Mouse (Mus musculus): ENCODE measurements around the gene Bcat1. TPM values are rescaled to one million over a fixed set of nuclear protein-coding genes. Genes with fewer than 3 reads are reported as not detected.

Bcat1 gene
- 10 to 100 TPM; 84.3 to 85.4 TPM for total RNA-seq (2021)
- long read RNA-seq, experiment 1, full-length matches to known transcripts, result 80 of 111 reads
- long read RNA-seq, experiment 1, partial matches to known transcripts, result 6 of 111 reads
- long read RNA-seq, experiment 1, other reads (novel, unspliced or antisense), result 25 of 111 reads
- long read RNA-seq, experiment 2, full-length matches to known transcripts, result 56 of 91 reads
- long read RNA-seq, experiment 2, partial matches to known transcripts, result 3 of 91 reads
- long read RNA-seq, experiment 2, other reads (novel, unspliced or antisense), result 32 of 91 reads

DNA sequence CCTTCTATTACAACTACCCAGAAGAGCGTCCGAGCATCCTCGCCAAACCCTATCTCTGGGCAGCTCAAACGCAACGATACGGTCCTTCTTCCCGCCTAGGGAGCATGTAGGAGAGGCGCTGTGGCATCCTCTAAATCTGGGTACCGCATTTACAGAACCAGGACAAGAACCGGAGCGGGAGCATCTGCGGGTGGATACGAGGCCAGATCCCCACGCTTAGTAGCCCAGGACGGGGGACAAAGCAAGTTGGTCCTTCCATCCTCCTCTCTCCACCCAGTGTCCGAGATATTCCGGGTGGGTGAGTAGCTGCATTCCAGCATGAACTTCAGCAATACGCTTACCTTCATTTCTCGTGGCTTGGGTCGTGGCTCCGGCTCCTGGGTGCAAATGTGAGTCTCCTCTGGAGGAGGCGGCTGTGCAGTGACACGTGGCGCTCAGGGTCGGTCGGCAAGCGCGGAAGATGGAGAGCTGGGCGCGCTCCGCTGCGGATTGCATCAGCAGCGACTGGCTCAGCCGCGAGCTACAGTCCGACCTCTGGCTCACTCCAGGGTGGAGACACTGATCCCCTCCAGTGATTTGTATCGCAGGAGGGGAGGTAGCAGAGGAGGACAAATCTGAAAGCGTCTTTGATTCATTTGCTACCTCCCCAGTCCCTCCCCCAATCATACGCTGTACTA is at the start of gene Bcat1:
Bcat1 (minus strand) TSS at position 637 of the 677 bp plus-strand sequence.
- intact Hi-C loops (cut with DNase I), result loop anchor here (1.0 kb wide), 1 partner anchor 27 kb away; no protein-coding TSS in a partner anchor
- TF ChIP-seq CTCF (IDR thresholded peaks at IDR 0.05), result no peak
- Histone ChIP-seq H3K4me3 (peak within 1 kb of the TSS; percentile 50), H3K27ac (no peak within 1 kb of the TSS)
- peak; percentile 23 to 26 for DNase-seq (ENCODE audit: extremely low spot score in 1 of 2, low spot score in 2 of 2)

DNA sequence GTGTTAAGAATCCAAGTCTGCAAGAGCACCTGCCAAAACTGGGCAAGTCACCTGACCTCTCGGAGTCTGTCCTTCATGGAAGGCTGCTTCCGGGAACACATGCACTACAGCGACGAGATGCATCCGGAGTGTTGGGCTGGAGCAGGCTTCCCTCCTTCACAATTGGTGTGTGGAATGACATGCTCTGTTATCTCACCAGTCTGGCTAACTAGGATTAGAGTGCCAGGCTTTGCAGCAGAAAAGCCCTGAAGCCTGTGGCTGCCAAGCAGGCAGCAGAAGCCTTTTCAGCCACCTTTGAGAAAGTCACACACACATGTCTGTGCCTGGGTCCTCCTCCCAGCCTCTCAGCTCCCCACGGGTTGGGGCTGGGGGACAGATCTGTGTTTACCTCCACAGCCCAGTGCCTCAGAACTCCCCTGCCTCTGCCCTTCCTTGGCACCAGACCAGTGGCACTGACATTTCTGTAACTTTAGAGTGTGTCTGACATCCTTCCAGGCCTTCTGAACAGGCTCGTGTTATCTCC is 49.7 kb upstream of the Bcat1 start:
- Histone ChIP-seq H3K27ac (no peak overlapping the region), H3K4me3 (no peak overlapping the region)
- no peak for TF ChIP-seq CTCF (IDR thresholded peaks at IDR 0.05)
- DNase-seq (ENCODE audit: extremely low spot score in 1 of 2, low spot score in 2 of 2), result no peak
- intact Hi-C loops (cut with DNase I), result no loop called here

DNA sequence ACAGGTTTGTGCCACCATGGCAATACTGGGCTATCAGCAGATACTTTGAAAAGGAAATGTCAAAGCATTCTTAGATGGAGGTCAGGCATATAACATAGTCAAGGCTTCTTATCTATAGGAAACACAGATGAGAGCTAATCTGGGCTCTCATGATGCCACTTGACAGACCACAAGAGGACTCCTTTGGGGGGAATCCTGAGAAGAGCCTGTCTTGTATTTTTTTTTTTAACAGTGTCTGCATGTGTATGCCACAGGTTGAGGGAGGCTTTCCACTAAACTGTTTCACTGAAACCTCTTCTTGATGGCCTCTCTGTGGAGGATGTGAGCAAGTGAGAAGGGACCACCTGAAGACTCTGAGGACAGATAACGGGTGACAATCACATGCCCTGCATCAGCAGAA is 48.6 kb upstream of the Bcat1 start:
- no peak overlapping the region for H3K27ac ChIP-seq
- no peak for DNase-seq (ENCODE audit: extremely low spot score in 1 of 2, low spot score in 2 of 2)
- no peak overlapping the region for H3K4me3 ChIP-seq
- no peak for TF ChIP-seq CTCF (IDR thresholded peaks at IDR 0.05)
- intact Hi-C loops (cut with DNase I), result no loop called here

DNA sequence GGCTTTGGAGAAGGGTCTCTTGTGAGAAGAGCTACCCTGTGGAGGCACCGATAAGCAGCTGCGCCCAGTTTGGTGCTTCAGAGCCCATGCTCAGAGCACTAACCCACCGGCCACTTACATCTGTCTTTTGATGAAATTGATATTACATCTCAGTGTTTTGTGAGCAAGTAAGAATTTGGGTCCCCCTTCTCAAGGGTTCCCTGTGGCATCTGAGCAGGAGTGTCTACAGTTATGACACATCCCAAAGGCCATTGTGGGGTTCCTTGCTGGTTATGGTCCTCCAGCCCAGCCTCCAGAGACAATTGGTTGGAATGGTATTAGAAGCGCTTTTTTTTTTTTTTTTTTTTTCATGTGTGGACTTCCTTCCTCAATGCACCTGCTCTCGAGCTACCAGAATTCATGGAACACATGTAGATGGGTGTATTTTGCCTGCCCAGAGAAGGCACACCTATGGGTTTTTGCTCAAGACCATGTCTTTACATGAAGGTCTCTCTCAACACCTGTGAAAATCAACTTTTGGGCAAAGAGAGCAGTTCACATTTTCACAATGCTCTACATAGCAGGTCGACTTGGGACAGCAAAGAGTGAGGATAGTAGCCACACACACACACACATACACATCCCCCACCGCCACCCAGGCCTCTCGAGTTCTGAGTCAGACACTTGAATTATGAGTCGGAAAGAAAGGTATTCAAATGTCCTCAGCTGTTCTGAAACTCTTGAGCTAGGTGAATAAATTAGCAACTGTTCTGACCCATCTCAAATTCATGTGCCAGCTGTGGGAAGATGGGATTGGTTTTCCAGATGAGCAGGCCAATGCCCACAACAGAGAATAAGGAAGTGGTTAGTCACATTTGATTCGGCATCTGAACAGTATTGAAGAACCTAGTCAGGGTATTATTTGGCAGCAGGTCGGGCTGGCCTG is 47.4 kb upstream of the Bcat1 start:
- TF ChIP-seq CTCF (IDR thresholded peaks at IDR 0.05), result no peak
- no peak for DNase-seq (ENCODE audit: extremely low spot score in 1 of 2, low spot score in 2 of 2)
- intact Hi-C loops (cut with DNase I), result no loop called here
- H3K4me3 ChIP-seq, result no peak overlapping the region
- H3K27ac ChIP-seq, result no peak overlapping the region

DNA sequence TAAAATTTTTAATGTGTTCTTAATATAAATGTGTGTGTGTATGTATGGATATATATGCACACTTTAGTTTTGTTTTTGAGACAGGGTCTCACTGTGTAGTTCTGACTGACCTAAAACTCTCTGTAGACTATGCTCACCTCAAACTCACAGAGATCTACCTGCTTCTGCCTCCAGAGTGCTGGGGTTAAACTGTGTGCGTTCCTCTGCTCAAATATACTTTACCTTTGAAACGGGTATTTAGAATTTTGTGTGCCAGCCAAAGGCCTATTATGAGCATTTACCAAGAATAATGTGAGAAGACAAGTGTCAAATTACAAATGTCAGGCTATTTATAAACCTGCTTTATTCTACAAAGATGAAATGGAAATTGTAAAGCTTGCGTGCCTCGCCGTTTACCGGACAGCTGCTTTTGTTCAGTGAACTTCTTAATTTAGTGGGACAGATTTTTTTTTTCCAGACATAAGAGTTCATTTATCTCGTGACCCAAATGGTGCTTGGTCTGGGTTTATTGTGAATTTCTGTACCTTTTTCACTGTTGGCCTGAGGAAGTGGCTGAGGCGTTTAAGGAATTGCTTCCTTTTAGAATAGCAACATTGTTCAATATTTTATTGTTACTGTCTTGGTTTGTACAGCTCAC is 46.6 kb upstream of the Bcat1 start:
- TF ChIP-seq CTCF (IDR thresholded peaks at IDR 0.05), result no peak
- no peak for DNase-seq (ENCODE audit: extremely low spot score in 1 of 2, low spot score in 2 of 2)
- intact Hi-C loops (cut with DNase I), result no loop called here
- Histone ChIP-seq H3K27ac (no peak overlapping the region), H3K4me3 (no peak overlapping the region; the same call in 1 of the 2 replicates)

DNA sequence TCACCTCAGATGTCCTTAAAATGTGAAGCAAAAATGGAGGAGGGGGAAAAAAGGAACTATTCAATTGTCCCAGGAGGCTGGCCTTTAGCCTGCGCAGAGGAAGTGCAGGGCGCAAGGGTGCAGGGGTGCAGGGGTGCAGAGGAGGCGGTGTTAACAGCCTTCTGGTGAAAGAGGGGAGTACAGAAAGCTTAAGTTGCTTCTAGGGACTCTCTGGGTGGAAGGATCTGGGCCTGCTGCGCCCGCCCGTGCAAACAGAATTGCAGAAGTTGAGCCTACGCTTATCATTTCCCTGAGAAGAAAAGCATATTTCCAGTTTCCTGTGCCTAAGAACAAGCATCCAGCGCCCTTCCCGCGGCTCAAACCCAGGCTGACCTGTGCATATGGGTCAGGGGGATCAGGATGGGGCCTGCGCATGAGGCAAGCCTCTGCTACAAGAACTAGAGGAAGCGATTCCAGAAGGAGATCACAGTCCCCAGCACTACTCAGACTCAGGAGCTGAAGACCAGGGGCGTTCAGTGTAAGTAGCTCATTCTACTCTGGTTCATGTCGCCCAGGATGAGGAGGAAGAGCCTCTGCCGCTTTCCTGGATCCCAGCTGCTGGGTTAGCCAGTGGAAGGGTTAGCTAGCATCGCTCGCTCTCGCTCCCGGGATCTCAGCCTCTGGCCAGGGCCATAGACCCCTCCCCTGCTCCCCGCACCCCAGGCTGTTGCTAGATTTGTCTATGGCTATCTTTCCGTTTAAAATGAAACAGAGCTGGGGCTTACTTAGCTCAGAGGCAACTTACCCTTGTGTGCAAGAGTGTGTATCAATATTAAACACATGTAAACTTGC is 45.8 kb upstream of the Bcat1 start:
- DNase-seq (ENCODE audit: extremely low spot score in 1 of 2, low spot score in 2 of 2), result no peak
- Histone ChIP-seq H3K4me3 (no peak overlapping the region; the same call in 1 of the 2 replicates), H3K27ac (no peak overlapping the region)
- TF ChIP-seq CTCF (IDR thresholded peaks at IDR 0.05), result no peak
- intact Hi-C loops (cut with DNase I), result no loop called here

DNA sequence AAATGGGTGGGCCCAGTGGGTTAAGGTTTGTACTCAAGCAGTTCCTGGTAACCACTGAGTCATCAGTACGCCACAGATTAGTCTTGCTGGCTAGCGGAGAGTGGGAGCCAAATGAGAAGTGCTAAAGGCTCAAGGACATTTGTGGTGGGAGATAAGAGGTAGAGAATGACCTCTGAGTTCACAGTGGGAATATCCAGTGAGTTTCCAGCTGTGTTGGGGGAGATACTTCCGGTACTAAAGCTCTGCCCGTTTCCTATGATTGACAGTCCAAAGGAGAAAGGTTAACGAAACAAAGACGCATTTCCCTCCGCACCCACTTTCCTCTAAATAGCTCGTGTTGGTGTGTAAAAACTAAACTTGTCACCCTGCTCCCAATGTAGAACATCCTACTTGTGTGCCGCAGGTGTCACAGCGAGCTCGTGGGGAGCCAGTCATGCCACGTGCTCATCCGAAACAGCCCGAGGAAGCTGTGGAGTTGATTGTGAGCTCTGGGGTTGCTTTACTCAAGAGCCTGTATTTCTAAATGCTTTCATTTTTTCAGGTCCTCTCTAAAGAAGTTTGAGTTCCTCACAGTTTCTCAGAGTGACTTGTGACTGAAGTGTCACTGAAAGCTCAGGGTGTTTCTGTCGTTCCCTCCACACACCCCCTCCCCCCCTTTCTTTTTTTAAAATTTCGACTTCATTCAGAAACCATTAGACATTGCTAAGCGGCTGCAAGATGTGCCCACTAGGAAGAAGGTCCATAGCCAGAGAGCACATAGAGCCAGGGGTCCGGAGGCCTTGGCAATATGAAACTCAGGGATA is 45.0 kb upstream of the Bcat1 start:
- Histone ChIP-seq H3K4me3 (no peak overlapping the region), H3K27ac (no peak overlapping the region)
- DNase-seq (ENCODE audit: extremely low spot score in 1 of 2, low spot score in 2 of 2), result peak in 1 of 2 experiments; percentile 28
- intact Hi-C loops (cut with DNase I), result no loop called here
- no peak for TF ChIP-seq CTCF (IDR thresholded peaks at IDR 0.05)

DNA sequence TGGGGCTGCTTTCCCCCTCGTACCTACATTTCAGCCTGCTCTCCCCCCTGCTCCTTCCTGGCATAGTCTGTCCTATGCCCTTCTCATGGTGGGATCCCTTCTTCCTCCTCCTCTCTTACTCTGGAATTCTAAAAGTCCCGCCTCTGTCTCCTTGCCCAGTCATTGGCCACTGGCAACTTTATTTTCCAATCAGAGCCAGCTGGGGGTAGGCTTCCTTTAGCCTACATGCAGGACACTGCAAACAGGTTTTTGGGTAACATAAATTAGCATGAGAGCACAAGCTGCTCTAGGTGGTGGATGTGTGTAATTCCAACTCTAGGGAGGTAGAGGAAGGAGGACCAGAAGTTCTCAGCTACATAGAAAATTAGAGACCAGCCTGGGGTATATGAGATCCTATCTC is 44.1 kb upstream of the Bcat1 start:
- TF ChIP-seq CTCF (IDR thresholded peaks at IDR 0.05), result no peak
- no peak for DNase-seq (ENCODE audit: extremely low spot score in 1 of 2, low spot score in 2 of 2)
- intact Hi-C loops (cut with DNase I), result no loop called here
- Histone ChIP-seq H3K4me3 (no peak overlapping the region), H3K27ac (no peak overlapping the region)

DNA sequence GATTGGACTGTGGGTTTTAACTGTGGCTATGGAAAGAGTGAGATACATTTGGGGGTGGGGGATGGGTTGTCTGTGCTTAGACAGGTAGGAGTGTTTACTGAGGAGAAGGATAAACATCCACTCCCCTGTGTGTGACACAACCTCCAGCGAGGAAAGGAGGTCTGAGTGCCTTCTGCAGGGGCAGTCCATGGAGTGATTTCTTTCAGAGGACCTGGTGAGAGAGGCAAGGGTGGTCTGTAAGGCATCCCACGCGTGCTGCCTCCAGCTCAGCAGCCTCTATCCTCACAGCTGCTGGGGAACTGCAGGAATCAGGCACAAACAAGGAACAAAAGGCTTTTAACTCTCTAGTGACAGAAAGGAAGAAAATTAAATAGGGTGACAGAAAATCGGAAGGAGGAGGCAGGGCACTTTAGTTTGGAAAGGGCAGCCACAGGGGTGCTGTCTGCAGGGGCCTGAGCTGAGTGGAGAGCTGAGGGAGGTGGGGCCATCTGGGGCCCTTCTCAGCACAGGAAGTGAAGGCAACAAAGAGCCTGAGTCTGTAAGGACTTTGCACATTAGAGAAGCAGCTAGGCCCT is 40.2 kb upstream of the Bcat1 start:
- no peak for TF ChIP-seq CTCF (IDR thresholded peaks at IDR 0.05)
- H3K27ac ChIP-seq, result no peak overlapping the region
- H3K4me3 ChIP-seq, result no peak overlapping the region
- no peak for DNase-seq (ENCODE audit: extremely low spot score in 1 of 2, low spot score in 2 of 2)
- intact Hi-C loops (cut with DNase I), result no loop called here
